Mouse (Mus musculus) C2C12 (cell line): ENCODE results near the gene Samd4.

Experiments used
- CTCF ChIP-seq: IDR thresholded peaks from one replicate; pipeline ENCODE4 v1.5.1; 2011; ENCODE audit not compliant: control insufficient read depth, insufficient read depth, insufficient read length
- USF1 ChIP-seq: IDR thresholded peaks from one replicate; pipeline ENCODE4 v1.6.1; 2011; ENCODE audit warnings: low read depth, mild to moderate bottlenecking, control low read depth, moderate library complexity

DNA sequence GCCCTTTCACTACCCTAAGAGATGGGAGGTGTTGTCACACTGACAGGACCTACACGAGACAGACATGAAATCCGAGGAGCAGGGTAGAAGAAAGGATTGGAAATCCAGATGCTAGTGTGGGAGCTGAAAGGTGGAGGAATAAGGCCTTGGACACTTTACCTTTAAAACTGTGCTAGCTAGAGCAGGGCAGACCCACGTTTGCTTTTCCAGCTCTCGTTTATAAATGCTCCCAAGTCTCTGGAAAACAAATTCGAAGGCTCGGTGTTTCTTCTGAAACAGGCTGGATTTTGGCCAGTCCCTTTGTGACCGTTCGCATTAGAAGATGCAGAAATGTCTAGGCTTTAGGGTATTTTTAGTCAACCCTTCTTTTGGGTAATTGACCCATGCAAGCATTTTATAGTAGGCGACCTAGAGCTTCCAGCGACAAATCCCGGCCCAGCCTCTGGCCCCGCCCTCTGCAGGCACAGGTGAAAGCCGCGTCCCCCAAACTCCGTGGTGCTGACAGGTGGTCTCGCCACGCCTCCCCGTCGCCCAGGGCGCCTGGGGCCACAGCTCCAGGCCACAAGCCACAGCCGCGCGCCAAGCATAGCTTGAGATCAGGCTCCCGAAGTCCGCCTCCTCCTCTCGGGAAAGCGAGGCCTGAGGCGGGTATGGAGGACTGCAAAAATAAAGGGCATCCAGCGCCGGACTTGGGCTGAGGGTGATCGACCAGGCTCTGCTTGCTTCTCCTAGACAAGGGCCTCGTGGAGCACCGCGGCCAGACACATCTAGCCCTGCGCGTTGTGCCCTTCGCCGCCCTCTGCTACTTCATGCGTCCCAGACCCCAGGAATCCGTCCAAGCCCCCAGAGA, 848 bp upstream of the Samd4 start:
- TF ChIP-seq USF1 (no peak), CTCF (no peak)
